Mouse (Mus musculus) liver, embryonic 13.5 days (tissue): ENCODE measurements around the gene Mmp1b. TPM values are rescaled to one million over a fixed set of nuclear protein-coding genes. Genes with fewer than 3 reads are reported as not detected.
"Not testable (repeated sequence)": the region's sequence is repeated elsewhere in the genome, so short reads cannot be mapped to it uniquely, and the experiment has no call there.

Experiments used
- ATAC-seq: fragments of 200-750 bp; cut with Nextera tagmentation; 2 replicates; pipeline ENCODE4 v1.8.0; 2017; ENCODE audit warnings: low read depth, mild to moderate bottlenecking, moderate number of reproducible peaks, moderate library complexity
- DNase-seq: peaks from one replicate; pipeline ENCODE4 v3.0.0; 2022
- H3K27ac ChIP-seq: fragments of 300-500 bp; sonication (generic); 2 replicates; pipeline ENCODE4 v1.5.1; 2015; ENCODE audit warnings: moderate library complexity, mild to moderate bottlenecking, inconsistent platforms
- H3K27me3 ChIP-seq: fragments of 300-500 bp; sonication (generic); 2 replicates; pipeline ENCODE4 v1.6.1; 2015; ENCODE audit warnings: mild to moderate bottlenecking, inconsistent platforms
- H3K36me3 ChIP-seq: fragments of 300-500 bp; sonication (generic); 2 replicates; pipeline ENCODE4 v1.6.1; 2015; ENCODE audit warnings: mild to moderate bottlenecking, inconsistent platforms
- H3K4me1 ChIP-seq: fragments of 300-500 bp; sonication (generic); replicated peaks from 2 replicates; pipeline ENCODE4 v1.6.1; 2015; ENCODE audit warnings: inconsistent platforms
- H3K4me2 ChIP-seq: fragments of 300-500 bp; sonication (generic); 2 replicates; pipeline ENCODE4 v1.6.1; 2015; ENCODE audit warnings: inconsistent platforms, mild to moderate bottlenecking, moderate library complexity
- H3K4me3 ChIP-seq: fragments of 300-500 bp; sonication (generic); replicated peaks from 2 replicates; pipeline ENCODE4 v1.5.1; 2015; ENCODE audit warnings: mild to moderate bottlenecking, inconsistent platforms
- H3K9ac ChIP-seq: fragments of 300-500 bp; sonication (generic); 2 replicates; pipeline ENCODE4 v1.6.1; 2015; ENCODE audit warnings: mild to moderate bottlenecking, inconsistent platforms
- H3K9me3 ChIP-seq: fragments of 300-500 bp; sonication (generic); replicated peaks from 2 replicates; pipeline ENCODE4 v1.6.1; 2016; ENCODE audit warnings: inconsistent platforms
- WGBS: fragments of 180-500 bp; shearing (Covaris S2); methylation state at CpG from one replicate; pipeline ENCODE4 v1.1.7; 2015; ENCODE audit not compliant: insufficient replicate concordance; 5-methylcytosine and 5-hydroxymethylcytosine counted together
- polyA plus RNA-seq: library from polyadenylated mRNA; unstranded; fragments of >200 nt; fragmentation: Nextera tagmentation; extraction: Ambion mirVana; gene quantifications from 2 replicates; pipeline ENCODE4 v1.2.1, GENCODE M21; 2015

Mmp1b gene
- polyA plus RNA-seq, result not detected in 2 replicates

- no peaks in the 10 kb centered on the region for H3K36me3 ChIP-seq
- no peaks in the 10 kb centered on the region for H3K4me1 ChIP-seq
- H3K9ac ChIP-seq, result no peak within 1 kb of the TSS
- H3K4me3 ChIP-seq, result no peak within 1 kb of the TSS
- H3K27me3 ChIP-seq, result no peaks in the 10 kb centered on the region
- H3K27ac ChIP-seq, result no peak within 1 kb of the TSS
- DNase-seq (no peak), ATAC-seq (no peak)
- no peak within 1 kb of the TSS for H3K4me2 ChIP-seq
- no peaks in the 10 kb centered on the region for H3K9me3 ChIP-seq
These were observed at the start of gene Mmp1b for GRCm38 (mm10) chr9:7387947-7388346. Gene Mmp1b (minus strand): TSS chr9:7388047.

GRCm38 (mm10) chr9:7396556-7396955 is 8.7 kb upstream of the Mmp1b start:
- ATAC-seq, result not testable (repeated sequence)

GRCm38 (mm10) chr9:7354535-7354934 is 33.3 kb downstream of the Mmp1b start:
- no peak overlapping the region for H3K4me2 ChIP-seq
- no peaks in the 10 kb centered on the region for H3K9me3 ChIP-seq
- ATAC-seq, result no peak
- H3K36me3 ChIP-seq, result no peaks in the 10 kb centered on the region
- no peak overlapping the region for H3K4me3 ChIP-seq
- H3K27ac ChIP-seq, result no peak overlapping the region
- no peaks in the 10 kb centered on the region for H3K27me3 ChIP-seq
- 59% methylated on average over 3 of the region's 3 CpGs for WGBS
- DNase-seq, result no peak
- no peak overlapping the region for H3K9ac ChIP-seq
- no peaks in the 10 kb centered on the region for H3K4me1 ChIP-seq

More at GRCm38 (mm10) chr9:7396556-7396955, 8.7 kb upstream of the Mmp1b start:
- H3K27me3 ChIP-seq, H3K9ac ChIP-seq, H3K4me1 ChIP-seq, H3K36me3 ChIP-seq, DNase-seq, H3K4me3 ChIP-seq, H3K9me3 ChIP-seq, H3K4me2 ChIP-seq, H3K27ac ChIP-seq: not testable (repeated sequence)
- 55% methylated on average over 8 of the region's 8 CpGs for WGBS

- Histone ChIP-seq H3K4me1 (no peaks in the 10 kb centered on the region), H3K9me3 (no peaks in the 10 kb centered on the region), H3K4me3 (no peak overlapping the region), H3K36me3 (no peaks in the 10 kb centered on the region), H3K9ac (no peak overlapping the region), H3K27me3 (no peaks in the 10 kb centered on the region), H3K4me2 (no peak overlapping the region), H3K27ac (no peak overlapping the region)
- no peak for DNase-seq
- 67% methylated on average over 2 of the region's 2 CpGs for WGBS
- no peak for ATAC-seq
These were observed 42.3 kb downstream of the Mmp1b start for GRCm38 (mm10) chr9:7345513-7345912.

GRCm38 (mm10) chr9:7344107-7344506 is 43.7 kb downstream of the Mmp1b start, which contains the start of gene Mmp12:
Gene Mmp12 (plus strand): TSS chr9:7344381.
- H3K27me3 ChIP-seq, result no peaks in the 10 kb centered on the region
- no peak within 1 kb of the TSS for H3K4me3 ChIP-seq
- DNase-seq (no peak), ATAC-seq (no peak)
- H3K36me3 ChIP-seq, result no peaks in the 10 kb centered on the region
- H3K9me3 ChIP-seq, result no peaks in the 10 kb centered on the region
- H3K27ac ChIP-seq, result no peak within 1 kb of the TSS
- H3K9ac ChIP-seq, result no peak within 1 kb of the TSS
- H3K4me2 ChIP-seq, result no peak within 1 kb of the TSS
- H3K4me1 ChIP-seq, result no peaks in the 10 kb centered on the region

GRCm38 (mm10) chr9:7336740-7337483 is 50.9 kb downstream of the Mmp1b start:
- Histone ChIP-seq H3K9me3 (no peaks in the 10 kb centered on the region), H3K27me3 (no peaks in the 10 kb centered on the region), H3K9ac (no peak overlapping the region), H3K27ac (no peak overlapping the region), H3K4me2 (no peak overlapping the region), H3K4me3 (no peak overlapping the region), H3K36me3 (no peaks in the 10 kb centered on the region), H3K4me1 (no peaks in the 10 kb centered on the region)
- ATAC-seq (no peak), DNase-seq (no peak)

- DNase-seq (no peak), ATAC-seq (no peak)
- no peaks in the 10 kb centered on the region for H3K36me3 ChIP-seq
- no peaks in the 10 kb centered on the region for H3K4me1 ChIP-seq
- H3K4me2 ChIP-seq, result no peak overlapping the region
- no peak overlapping the region for H3K4me3 ChIP-seq
- no peak overlapping the region for H3K27ac ChIP-seq
- H3K9me3 ChIP-seq, result no peaks in the 10 kb centered on the region
- H3K27me3 ChIP-seq, result no peaks in the 10 kb centered on the region
- WGBS, result 67% methylated on average over 5 of the region's 6 CpGs
- H3K9ac ChIP-seq, result no peak overlapping the region
These were observed 51.8 kb downstream of the Mmp1b start for GRCm38 (mm10) chr9:7335766-7336680.

GRCm38 (mm10) chr9:7331847-7332246 is 56.0 kb downstream of the Mmp1b start:
- Histone ChIP-seq H3K4me2 (no peak overlapping the region), H3K4me3 (no peak overlapping the region), H3K9ac (no peak overlapping the region), H3K36me3 (no peaks in the 10 kb centered on the region), H3K9me3 (no peaks in the 10 kb centered on the region), H3K27ac (no peak overlapping the region), H3K4me1 (no peaks in the 10 kb centered on the region), H3K27me3 (no peaks in the 10 kb centered on the region)
- DNase-seq (no peak), ATAC-seq (no peak)

Other genes starting within 250 kb of the Mmp1b start
- 2.2 and 3.0 TPM in 2 replicates for gene Dync2h1, start 203.6 kb downstream of the Mmp1b start, polyA plus RNA-seq
- 82.6 and 94.8 TPM in 2 replicates for gene Dcun1d5, start 203.5 kb downstream of the Mmp1b start, polyA plus RNA-seq
- gene Mmp13, start 115.5 kb downstream of the Mmp1b start, polyA plus RNA-seq, result 0.16 TPM in 2 replicates
- gene Mmp12, start 43.7 kb downstream of the Mmp1b start, polyA plus RNA-seq, result 0.05 TPM in 1 of 2 replicates, not detected in the other
- gene Mmp3, start 57.8 kb upstream of the Mmp1b start, polyA plus RNA-seq, result not detected in 2 replicates
- not detected in 2 replicates for gene Mmp10, start 114.3 kb upstream of the Mmp1b start, polyA plus RNA-seq
- 1.8 and 2.3 TPM in 2 replicates for gene Mmp8, start 170.4 kb upstream of the Mmp1b start, polyA plus RNA-seq
- 0.09 and 0.19 TPM in 2 replicates for gene Mmp27, start 183.3 kb upstream of the Mmp1b start, polyA plus RNA-seq
- not detected in 2 replicates for gene Mmp20, start 240.2 kb upstream of the Mmp1b start, polyA plus RNA-seq